Mouse (Mus musculus): ENCODE measurements around the gene Mmd.
"Not testable (repeated sequence)": the region's sequence is repeated elsewhere in the genome, so short reads cannot be mapped to it uniquely, and the experiment has no call there.

Gene Mmd

DNA sequence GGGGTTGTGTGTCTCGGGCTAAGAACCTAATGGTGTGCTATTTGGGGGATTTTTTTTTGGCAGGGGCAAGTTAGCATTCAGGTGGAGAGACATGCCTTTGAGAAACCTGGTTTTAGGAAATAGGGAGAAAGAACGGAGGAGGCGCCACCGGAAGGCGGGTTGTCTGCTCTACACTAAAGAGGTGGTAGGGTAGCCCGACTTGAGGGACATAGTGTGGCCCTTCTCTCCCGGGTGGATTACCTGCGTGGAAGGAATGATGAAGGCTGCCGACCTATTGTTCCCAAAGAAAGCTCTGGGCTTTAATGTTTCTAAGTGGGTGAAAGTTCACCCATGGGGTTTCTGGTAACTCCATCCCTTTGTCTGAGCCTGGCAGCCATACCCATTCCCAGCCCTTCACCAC lies 933 bp downstream of the Mmd start:
- peak; percentile 92 for DNase-seq

DNA sequence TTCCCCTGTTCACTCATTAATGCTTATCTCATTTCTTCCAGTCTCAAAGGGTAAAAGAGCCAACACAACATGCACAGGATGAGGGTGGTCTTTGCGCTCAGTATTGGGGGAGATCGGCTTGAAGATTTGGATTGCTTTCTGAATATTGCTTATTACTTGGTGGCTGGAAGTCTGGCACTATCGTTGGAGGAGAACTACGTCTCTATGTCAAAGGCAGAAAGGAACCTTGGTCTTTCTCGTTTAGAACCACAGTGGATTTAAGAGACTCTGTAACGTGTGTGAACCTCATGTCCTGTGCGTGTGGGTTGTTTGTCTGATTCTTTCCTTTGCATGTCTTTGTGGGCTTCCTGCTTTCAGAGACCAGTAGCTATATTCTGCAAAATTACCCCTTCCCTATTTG lies 1.5 kb downstream of the Mmd start:
- no peak for DNase-seq

DNA sequence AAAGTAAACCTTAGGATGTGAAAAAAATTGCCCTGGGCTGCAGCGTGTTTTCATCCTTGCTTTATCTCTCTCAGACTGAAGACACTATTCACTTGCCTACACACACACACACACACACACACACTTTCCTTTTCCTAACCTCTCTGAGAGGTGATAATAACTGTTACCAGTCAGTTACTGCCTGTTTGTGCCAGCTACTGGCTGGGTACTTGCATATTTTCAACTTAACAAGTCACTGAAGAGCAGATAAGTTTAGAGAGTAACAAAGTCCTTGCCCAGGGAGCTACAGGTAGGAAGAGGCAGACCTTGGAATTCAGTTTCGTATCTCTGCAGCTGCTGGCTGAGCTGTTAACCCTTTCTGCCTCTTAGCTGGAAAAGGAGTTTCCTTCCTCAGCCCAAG lies 2.7 kb downstream of the Mmd start:
- DNase-seq, result no peak

DNA sequence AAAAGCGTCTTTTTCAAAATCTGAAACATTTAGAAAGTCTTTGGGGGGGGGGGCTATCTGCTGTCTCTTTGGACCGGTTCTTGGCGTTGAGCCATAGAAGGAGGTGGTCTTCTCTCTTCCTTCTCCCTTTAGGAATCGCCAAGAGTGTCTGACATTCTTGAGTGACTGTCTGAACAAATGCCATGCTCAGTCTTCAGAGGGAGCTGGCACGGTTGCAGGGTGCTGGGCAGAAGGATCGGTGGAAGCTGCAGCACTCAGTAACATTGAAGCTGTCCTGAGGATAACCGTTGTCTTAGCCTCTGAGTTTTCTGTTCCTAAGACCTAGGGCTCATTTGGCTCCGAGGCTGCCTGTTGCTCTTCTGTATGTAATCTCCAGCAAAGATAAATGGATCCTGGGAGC lies 3.1 kb downstream of the Mmd start:
- DNase-seq, result no peak

DNA sequence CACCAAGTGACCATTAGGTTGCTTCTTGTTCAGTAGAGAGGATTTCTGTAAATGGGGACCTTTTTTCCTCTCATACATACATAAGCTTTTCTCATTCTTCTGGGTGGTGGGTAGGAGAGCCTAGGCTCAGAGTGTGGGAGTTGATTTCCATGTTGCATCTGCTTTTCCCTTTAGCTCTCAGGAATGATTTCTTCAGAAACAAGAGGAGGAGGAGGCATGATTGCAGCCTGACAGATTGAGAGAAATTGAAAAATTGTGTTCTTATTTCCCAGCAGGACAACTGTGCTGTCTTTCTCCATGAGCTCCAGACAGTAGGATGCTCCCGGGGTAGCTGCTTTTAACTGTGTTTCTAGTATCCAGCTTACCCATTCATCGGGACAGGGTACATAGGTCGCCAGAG lies 5.3 kb downstream of the Mmd start:
- no peak for DNase-seq

DNA sequence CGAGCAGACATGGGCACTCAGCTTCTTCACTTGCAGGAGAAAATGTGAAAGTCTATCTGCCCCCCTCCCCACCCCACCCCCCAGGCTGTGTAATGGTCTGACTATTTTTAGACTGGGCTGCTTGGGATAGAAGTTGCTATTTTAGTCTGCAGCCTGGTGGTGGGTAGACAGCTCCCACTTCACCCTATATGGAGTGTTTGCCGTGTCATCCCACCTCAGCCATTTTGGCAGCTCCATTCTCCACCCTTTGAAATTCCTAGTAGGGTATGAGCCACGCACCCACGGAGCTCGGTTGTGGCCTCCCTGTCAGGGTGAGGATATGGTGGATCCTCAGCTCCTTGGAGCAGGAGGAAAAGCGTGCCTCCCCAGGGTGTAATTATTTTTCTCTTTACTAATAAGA lies 6.4 kb downstream of the Mmd start:
- DNase-seq, result peak; percentile 96

DNA sequence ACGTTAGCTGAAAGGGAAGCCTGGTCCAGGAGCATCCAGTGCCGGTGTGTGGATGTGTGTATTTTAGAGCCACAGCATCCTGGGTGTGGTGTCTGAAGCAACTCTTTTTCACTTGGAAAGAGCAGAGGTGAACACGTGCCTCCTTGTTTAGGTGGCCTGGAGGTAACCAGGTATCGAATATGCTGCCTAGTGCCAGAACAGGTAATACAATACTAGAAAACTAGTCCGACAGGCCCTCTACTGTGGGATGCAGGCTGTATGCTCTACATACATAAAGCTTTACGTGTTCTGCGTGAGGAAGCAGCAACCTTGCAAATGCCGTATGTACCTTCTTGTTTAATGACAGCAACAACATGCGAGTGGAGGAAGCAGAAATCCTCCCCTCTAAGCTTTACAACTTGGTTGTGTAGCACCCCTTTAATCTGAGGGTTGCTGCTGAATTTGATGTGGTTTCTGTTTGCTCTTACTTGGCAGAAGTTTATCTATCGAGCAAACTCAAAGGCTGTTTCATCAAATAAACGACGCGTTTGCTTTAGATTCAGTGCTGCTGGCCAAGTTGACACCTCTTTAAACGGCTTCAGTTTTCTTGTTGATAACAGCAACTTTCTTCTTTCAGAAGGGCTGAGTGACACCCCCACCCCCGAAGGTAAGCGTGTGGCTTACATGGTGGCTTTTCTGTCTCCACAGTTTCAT lies 7.7 kb downstream of the Mmd start:
- no peak for DNase-seq

DNA sequence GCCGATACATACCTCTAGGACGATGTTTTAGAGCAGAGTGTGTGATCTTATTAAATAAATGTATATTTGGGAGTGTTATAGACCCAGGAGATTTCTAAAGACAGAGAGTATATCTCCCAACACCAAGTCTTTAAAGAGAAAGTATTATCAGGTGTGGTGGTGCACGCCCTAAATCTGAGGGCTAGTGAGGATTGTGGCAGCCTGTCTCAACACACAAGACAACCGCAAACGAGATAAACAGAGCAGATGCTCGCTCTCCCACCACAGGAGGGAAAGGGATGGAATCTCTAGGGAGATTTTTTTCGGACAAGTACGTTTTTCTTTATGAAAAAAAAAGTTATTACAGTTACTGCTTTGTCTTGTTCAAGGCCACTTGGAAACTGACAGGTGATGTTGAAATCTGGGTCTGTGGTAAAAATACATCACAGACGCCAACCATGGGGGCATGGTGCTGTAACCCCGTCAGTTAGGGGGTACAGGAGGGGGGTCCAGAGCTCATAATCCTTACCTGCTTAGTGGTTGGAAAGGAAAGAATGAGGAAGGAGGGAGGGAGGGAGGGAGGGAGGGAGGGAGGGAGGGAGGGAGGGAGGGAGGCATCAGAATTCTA lies 9.2 kb downstream of the Mmd start:
- DNase-seq, result no peak

DNA sequence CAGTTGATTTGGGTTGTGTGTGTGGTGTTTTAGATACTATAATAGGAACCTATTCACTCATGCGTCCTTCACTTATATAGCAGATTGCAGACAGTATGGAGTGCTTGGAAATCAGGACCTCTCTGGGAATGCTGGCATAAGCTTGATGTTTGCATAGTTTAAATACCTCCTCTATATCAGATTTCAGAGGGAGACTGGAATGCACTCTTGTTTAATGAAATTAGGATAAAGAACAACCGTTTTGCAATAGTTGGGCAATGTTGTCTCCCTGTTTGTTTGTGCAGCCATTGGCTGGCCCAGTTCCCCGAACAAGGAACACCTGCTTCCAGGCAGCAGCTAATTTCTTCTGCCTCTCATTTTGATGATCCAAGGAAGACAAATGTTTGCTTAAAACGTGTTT lies 9.8 kb downstream of the Mmd start:
- no peak for DNase-seq

DNA sequence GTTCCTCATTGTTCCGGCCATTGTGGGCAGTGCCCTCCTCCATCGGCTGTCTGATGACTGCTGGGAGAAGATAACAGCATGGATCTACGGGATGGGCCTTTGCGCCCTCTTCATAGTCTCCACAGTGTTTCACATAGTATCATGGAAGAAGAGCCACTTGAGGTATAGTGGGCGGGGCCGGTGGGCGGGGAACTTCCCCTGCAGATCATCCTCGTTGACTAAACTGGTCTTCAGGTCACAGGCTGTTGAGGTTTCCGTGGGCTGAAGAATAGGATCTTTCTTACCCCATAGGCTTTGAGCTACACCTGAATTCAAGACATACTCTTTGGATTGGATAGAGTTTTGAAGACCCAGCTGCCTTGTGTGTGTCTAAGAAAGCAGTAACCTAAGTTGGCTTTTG lies 10.6 kb downstream of the Mmd start:
- DNase-seq, result no peak

DNA sequence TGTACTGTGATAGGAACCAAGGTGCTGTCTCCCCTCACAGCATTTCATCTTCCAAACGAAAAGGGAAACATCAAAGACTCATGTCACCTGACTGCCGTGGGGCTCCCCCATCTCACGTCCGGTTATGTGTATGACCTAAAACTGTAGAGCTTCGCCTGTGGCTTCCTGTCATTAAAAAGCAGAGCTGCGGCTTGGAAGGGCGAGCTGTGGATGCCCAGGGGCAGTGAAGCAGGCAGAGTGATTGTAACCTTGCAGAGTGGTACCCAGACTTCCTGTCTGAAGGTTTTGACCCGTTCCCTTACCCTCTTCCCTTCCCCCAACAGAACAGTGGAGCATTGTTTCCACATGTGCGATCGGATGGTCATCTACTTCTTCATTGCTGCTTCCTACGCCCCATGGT lies 14.9 kb downstream of the Mmd start:
- DNase-seq, result peak; percentile 84

DNA sequence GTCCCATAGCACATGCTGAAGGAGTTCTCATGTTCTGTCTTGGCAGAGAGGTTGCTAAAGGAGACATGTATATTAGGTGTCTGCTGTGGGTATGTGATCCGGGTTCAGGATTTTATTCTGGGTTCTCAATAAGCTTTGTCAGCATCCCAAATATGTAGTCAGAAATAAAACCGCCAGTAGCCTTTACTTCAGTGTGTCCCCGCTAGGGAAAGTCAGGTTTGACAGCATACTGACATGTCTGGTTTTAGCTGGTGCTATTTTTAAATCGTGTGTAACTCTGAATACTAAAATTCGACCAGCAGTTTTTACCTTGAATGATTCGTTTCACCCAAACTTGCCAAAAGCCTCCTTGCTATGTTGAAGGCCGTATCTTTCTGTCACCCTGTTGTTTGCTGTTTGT lies 16.3 kb downstream of the Mmd start:
- peak; percentile 35 for DNase-seq

DNA sequence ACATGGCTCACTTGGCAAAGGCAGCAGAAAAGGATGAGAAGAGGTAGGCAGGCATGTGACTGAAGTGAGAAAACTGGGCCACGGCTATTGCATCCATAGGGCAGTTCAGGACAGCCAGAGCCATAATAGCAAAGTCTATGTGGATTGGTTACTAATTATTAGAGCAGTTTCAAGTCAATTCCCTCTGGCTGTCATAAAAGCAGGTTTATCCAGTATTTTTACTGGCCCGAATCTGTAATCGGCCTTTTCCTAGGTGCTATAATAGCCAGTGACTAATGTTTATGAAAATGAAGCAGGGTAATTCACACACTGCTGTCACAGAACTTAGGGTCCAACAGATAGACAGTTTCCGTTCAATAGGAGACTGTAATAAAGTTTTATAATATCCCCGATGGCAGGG lies 19.7 kb downstream of the Mmd start:
- DNase-seq, result no peak

DNA sequence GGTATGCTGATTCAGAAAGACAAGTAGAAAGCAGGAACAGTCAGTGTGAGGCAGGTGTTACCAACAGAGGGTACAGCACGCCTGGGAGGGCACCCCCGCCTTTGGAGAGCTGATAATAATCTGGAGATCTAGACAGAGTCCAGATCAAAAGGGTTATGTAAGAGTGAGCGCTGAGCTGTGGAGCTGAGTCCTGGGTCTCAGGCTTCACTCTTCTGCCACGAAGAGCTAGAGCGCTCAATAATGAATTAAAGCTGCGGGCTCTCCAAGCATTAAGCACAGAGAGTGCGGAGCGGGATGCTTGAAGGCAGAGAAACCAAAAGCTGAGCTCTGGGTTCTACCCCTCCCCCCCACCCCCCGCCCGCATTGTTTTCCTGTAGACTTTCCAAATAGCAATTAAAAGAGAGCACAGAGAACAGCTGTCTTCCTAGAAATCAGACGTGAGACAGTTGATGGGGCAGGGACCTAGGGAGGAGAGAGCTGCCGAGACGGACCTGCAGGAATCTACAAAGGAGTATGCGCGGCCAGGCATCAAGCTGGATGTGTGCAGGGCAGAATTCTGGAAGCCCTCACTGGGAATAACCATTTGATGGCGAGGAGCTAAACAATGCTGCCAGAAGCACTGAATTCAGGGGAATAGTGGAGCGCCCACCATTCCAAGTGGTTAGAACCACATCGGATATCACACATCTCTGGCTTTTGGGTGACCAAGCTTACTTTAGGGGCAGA lies 20.3 kb downstream of the Mmd start:
- peak; percentile 63 for DNase-seq

DNA sequence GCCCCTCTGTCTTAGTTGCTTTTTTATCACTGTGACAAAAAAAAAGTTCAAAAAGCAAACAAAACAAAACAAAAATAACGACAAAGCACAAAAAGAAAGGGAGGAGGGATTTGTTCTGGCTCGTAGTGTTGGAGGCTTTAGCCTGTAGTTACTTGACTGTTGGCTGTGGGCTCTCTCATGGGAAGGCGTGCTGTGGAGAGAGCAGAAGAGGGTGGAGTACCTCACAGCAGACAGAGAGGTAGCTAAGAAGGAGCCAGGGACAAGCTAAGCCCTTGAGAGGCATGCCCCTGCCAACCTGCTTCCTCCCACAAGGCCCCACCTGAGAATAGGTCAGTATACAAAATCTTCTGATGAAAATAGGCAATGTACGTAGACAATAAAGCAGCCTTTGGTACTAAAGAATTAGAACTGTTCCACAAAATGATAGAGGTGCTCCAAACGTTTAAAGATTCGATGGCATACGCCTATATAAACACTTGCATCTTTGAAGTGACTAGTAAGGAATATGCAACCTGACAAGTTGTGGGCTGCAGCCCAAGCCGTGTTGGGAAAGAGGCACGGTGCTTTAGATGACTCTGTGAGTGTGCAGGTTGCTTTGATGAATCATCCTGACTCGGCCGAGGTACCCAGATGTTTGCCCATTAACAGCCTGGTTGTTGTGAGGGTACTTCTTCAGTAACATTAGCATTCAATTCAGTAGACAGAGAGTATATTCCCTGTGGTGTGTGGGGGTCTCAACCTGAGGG lies 21.0 kb downstream of the Mmd start:
- DNase-seq, result peak; percentile 82

DNA sequence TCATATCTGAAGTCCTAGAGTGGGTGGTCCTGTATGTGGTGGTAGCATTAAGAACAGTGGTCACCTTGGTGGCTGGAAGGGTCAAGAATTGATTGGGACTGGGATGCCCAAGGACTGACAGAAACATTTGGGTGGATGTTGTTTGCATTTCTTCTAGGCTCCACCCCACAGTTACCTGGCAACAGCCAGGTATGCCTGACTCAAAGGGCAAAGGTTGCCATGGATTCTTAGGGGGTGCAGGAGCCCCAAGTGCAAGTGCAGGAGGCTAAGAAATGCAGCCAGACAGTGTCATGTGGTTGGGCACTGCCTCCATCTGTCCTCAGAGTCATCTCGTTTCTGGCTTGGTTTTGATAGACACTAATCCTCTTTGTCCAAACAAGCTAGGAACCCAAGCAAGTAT lies 24.9 kb downstream of the Mmd start:
- DNase-seq, result peak; percentile 53

DNA sequence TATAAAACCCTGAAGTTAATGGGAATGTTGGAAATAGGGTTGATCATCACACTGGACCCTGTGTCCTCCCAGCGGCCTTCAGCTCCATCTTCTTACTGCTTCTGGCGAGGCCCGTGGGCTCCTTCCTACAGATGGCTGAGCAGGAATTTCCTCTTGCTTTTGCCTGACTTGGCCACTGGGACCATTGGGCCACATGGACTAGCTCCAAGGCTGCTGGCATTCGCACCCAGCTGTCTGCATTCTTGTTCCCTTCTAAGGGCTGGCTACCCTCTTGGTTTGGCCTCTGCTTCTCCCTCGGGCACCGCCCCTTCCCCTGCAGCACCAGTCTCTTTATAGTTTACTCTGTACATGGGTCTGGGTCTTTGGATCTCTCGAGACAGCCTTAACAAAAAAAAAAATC lies 26.4 kb downstream of the Mmd start:
- peak; percentile 95 for DNase-seq

DNA sequence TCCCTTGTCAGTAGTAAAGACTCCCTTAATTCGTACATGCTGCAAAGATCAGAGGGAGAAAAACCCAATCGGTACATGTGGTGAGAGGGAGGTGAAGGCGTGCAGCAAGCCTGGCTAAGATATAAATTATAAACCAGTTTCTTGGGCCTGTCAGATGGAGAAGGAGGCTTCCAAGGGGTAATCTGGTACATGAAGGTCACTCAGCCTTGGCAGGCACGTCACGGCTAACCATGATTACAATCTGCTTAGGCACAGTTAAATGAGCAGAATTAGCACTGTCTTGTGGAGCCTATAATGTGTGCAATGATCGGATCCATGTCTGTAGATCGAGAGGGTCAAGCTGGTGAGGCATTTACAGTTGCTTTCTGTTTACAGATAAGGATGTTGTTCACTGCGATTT lies 26.9 kb downstream of the Mmd start:
- DNase-seq, result peak; percentile 75

DNA sequence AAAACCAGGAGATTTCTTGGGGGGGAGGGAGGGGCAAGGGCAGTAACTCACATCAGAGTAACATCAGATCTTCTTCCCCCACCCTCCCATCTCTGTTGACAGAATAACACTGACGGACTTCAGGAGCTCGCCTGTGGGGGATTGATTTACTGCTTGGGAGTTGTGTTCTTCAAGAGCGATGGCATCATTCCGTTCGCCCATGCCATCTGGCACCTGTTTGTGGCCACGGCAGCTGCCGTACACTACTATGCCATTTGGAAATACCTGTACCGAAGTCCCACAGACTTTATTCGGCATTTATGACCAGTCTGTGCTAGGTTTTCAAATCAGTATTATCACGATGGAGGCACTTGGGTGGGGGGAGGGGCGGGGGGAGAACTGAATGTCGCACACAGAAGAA lies 27.3 kb downstream of the Mmd start:
- DNase-seq, result no peak

DNA sequence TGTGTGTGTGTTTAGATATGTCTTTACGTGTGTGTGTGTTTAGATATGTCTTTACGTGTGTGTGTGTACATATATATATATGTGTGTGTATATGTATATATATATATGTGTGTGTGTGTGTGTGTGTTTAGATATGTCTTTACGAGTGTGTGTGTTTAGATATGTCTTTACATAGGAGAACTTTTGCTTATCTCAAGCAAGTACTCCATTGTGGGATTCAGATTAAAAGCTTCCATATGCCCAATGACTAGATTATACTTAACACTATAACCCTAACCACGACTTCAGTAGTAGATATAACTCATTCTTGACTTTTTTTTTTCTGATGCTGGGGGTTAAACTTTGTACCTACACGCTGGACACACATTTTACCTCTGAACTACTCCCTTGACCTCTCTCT lies 30.8 kb downstream of the Mmd start:
- DNase-seq, result no peak

DNA sequence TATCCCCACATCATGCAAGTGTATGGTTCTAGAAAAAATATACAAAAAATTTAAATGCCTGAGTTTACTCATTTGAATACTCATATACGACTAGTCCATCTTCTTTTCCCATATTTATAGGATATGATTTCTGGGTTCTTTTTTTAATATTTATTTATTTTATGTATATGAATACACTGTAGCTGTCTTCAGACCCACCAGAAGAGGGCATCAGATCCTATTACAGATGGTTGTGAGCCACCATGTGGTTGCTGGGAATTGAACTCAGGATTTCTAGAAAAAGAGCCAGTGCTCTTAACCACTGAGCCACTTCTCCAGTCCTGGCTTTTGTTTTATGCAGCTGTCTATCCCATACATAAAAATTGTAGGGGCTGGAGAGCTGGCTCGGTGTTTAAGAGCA lies 32.7 kb downstream of the Mmd start:
- not testable (repeated sequence) for DNase-seq

DNA sequence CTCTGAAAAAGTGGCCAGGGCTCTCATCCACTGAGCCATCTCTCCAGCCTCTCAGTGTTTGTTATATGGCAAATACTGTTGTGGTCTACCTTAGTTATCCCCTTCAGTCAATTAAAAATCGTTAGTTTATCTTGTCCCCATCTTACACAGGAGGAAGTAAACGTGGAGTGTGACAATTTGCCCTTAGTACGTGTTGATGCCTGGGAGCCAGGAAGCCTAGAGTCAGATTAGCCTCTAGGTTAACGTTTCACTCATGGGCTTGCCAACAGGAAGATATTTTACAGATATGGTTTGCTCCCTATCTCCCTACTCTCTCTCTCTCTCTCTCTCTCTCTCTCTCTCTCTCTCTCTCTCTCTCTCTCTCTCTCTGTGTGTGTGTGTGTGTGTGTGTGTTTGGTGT lies 33.9 kb downstream of the Mmd start:
- no peak for DNase-seq

DNA sequence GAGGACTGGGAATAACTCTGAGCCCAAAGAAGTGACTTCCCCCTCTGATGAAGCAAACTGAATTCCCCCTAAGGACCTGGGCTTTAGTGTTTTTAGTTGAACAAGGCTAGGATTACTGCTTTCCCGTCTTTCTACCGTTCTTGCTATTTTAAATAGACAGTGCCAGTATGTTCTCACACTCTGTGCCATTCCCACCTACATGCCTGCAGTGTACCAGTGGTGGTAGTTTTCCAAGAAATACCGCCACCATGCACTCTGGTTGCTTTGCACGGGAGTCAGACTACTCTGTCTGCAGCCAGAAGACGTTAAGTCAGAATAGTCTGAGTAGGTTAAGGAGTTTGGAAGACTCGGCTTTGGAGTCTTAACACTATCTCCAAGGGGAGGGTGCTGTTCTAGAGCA lies 34.3 kb downstream of the Mmd start:
- DNase-seq, result no peak

DNA sequence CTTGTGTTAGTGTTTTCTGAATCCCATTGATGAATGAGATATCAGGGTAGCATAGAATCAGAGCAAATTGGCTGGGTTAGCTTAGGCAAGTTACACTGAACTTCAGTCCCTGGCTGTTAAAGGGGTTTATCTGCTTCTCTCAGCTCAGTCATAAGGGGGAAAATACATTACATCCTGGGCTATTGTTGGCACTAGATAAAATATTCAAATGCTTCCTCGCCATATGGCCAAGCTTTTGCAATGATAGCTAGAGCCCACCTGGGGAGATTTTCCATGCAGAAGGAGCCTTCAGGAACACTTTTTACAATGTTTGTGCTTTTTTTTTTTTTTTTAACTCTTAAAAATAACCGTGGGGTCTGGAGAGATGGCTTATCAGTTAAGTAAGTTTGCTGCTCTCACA lies 34.8 kb downstream of the Mmd start:
- DNase-seq, result no peak
